In the genomic region with DNA sequence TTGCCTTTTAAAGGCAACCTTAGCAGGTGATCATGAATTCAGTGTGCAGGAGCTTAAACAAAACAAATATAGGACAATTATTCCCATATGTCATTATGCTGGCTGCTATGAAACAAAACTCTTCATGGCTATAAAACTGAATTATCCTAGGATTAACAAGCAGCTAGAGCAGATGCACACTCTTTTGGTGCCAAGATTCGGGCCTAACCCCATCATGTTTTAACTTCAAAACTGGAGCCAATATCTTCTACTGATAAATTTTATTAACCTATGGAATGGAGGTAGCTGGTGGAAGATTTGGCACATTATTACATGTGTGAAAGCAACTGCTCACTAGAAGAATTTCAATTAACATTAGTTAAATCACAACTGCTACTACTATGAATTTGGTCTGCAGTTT, we compare ENCODE assay signal across 20 mouse cellular contexts.
"Had no signal": no experiment of that assay in that cellular context is flagged by ENCODE, and none has a peak within 500 bp of the region (broad histone marks: within the 10 kb centered on the region; RNA-seq: fewer than 3 reads in every experiment).

No protein-coding gene starts in this region.

- H3K36me3 ChIP-seq: midbrain, embryonic 10.5 days; midbrain, embryonic 12.5 days; neural tube, embryonic 13.5 days; neural tube, embryonic 15.5 days; stomach, embryonic 15.5 days had no signal

- DNase-seq: lung, adult 18-20 months; lung, embryonic 14.5 days; lung, postnatal 10 days; lung, postnatal 4 days; midbrain, embryonic 14.5 days; retina, postnatal 1 day; right cerebral cortex, adult 18-20 months; right cerebral cortex, postnatal 25 days; right cerebral cortex, postnatal 4 days; thymus, adult 2 months; thymus, postnatal 25 days; thymus, postnatal 4 days had no signal

- ATAC-seq: midbrain, embryonic 16.5 days had no signal

- H3K27ac ChIP-seq: midbrain, embryonic 10.5 days; midbrain, embryonic 12.5 days; neural tube, embryonic 13.5 days; neural tube, embryonic 15.5 days; stomach, embryonic 15.5 days; stomach, postnatal 0 days had no signal

- H3K9ac ChIP-seq: lung, embryonic 14.5 days; midbrain, embryonic 12.5 days; neural tube, embryonic 13.5 days; neural tube, embryonic 15.5 days; stomach, embryonic 15.5 days had no signal

- H3K4me1 ChIP-seq: midbrain, embryonic 10.5 days; midbrain, embryonic 12.5 days; neural tube, embryonic 13.5 days; neural tube, embryonic 15.5 days; stomach, embryonic 15.5 days had no signal

- H3K9me3 ChIP-seq: midbrain, embryonic 10.5 days; midbrain, embryonic 12.5 days; neural tube, embryonic 13.5 days; neural tube, embryonic 15.5 days; stomach, embryonic 15.5 days had no signal

- H3K4me2 ChIP-seq: lung, embryonic 14.5 days; midbrain, embryonic 12.5 days; neural tube, embryonic 13.5 days; neural tube, embryonic 15.5 days; stomach, embryonic 15.5 days had no signal

- H3K4me3 ChIP-seq: midbrain, embryonic 10.5 days; midbrain, embryonic 12.5 days; myocyte; neural tube, embryonic 13.5 days; neural tube, embryonic 15.5 days; stomach, embryonic 15.5 days had no signal

- H3K27me3 ChIP-seq: midbrain, embryonic 12.5 days; neural tube, embryonic 13.5 days; neural tube, embryonic 15.5 days; stomach, embryonic 15.5 days had no signal
